Mouse (Mus musculus) left cerebral cortex, postnatal 36 days (tissue): Measurements from ENCODE around the gene AC109138.7. TPM values are rescaled to one million over a fixed set of nuclear protein-coding genes. Genes with fewer than 3 reads are reported as not detected.

Experiments
- DNase-seq, 2 experiments: peaks; one replicate each; pipeline ENCODE4 v3.0.0; 2021 to 2022; ENCODE audit warnings: low spot score in 2 of 2, mixed read lengths in 1 of 2
- intact Hi-C: fragments of 180-260 bp; cut with DNase I; formaldehyde crosslinking; loops from one replicate; pipeline ENCODE4 v1.15.1; 2025
- total RNA-seq, 2 experiments: library from RNA; stranded (reverse); gene quantifications; 2 replicates each; pipeline ENCODE4 v1.2.3; 2021

The AC109138.7 gene
- total RNA-seq, 2 experiments from 2014 or later, result not detected

DNA sequence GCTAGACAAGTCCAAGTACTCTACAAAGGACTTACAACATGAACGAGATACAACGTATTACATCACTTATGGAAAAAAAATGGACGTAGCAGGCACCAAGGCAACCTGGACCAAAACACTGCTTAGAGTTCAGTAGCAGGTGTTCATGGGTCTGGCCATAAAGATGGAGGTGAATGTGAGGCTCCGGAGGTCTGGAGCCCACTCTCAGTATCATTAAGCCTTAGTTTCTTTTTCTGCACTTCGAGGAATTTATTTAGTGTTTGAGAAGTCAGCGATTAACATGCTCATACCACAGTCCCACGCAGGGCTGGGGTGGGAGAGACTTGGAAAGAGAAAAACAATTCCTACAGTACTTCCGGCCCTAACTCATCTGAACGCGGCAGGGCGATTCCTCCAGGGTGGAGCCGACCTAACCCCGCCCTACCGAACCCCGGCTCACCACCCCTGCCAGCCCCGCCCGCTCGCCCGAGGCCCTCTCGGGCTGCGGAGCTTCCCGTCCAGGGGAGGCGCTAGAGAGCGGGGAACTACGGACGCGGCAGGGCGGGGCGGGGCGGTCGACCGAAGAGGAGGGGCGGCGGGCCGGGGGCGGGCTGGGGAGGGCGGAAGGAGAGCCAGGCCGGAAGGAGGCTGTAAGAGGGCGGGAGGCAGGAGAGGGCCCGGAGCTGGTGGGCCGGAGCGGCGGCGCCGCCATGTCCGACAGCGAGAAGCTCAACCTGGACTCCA is 22.5 kb upstream of the AC109138.7 start, which contains the start of gene Ppp1ca:
Gene Ppp1ca, plus strand, starts transcription at position 538 of the 723 bp plus-strand sequence.
- DNase-seq, result peak; percentile 90 to 91
- intact Hi-C loops, result loop anchor here (5.0 kb wide), 1 partner anchor 64 kb away; the partner anchor contains the start of gene Aip

DNA sequence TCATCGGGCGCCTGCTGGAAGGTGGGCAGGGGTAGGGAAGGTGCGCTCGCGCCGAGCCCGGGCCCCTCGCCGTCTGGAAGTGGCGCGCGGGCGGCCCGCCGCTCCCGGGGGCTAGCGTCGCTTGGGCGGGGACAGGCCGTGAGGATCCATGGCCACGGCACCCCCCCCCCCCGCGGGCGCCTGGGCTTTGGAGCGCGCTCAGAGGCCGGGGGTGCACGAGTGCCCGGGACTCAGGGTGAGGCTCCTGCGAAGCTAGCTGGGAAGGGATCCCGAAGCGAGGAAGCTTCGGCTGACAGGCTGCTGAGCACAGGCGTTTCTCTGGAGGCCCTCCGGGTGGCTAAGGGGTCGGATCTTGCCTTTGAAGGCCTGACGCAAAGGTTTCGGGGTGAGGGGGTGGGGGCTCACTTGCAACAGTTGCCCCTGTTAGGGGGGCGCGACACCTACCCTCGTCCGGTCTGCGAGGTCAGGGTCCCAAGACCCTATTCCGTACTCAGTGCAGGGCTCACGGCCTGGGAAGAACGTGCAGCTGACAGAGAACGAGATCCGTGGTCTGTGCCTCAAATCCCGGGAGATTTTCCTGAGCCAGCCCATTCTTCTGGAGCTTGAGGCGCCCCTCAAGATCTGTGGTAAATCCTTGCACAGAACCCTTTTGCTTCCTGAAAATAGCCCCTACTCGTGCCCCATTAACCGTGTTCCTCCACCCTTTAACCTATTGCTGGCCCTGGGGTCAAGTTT is 21.7 kb upstream of the AC109138.7 start:
- intact Hi-C loops, result loop anchor here (5.0 kb wide), 1 partner anchor 65 kb away; the partner anchor contains the start of gene Aip
- DNase-seq, result no peak

DNA sequence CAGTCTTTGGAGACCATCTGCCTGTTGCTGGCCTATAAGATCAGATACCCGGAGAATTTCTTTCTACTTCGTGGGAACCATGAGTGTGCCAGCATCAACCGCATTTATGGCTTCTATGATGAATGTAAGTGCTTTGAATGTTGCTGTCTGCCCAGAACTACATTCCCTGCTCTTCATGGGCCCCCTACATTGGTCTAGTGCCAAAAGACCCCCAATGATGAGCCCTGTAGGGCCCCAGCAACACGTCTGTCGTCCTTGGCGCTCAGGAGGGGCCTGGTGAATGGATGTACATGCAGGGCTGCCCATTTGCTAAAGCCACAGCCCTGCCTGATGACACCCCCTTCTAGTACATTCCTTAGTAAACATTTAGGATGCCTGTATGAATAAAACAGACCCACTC is 21.0 kb upstream of the AC109138.7 start:
- DNase-seq, result no peak
- intact Hi-C loops, result loop anchor here (5.0 kb wide), 1 partner anchor 66 kb away; the partner anchor contains the start of gene Aip

DNA sequence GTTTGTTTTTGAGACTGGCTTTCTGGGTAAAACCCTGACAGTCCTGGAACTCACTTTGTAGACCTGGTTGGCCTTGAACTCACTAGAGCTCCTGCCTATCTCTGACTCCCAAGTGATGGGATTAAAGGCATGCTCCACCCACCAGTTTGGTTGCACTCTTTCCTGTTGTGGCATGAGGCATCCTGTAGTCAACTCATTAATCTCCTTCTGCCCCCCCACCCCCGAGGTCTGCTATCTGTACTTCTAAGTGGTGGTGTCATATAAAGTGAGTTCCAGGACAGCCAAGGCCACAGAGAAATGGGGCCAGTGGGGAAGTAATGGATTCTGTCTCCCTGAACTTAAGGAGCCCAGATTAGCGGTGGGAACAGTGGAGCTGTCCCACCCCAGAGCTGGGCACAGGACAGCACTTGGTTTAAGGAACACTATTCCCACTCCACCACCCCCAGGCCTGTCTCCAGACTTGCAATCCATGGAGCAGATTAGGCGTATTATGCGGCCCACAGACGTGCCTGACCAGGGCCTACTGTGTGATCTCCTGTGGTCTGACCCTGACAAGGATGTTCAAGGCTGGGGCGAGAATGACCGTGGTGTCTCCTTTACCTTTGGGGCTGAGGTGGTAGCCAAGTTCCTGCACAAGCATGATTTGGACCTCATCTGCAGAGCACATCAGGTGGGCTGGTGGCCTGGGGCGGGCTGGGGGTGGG is 20.0 kb upstream of the AC109138.7 start:
- DNase-seq, result no peak
- intact Hi-C loops, result loop anchor here (5.0 kb wide), 1 partner anchor 67 kb away; the partner anchor contains the start of gene Aip

DNA sequence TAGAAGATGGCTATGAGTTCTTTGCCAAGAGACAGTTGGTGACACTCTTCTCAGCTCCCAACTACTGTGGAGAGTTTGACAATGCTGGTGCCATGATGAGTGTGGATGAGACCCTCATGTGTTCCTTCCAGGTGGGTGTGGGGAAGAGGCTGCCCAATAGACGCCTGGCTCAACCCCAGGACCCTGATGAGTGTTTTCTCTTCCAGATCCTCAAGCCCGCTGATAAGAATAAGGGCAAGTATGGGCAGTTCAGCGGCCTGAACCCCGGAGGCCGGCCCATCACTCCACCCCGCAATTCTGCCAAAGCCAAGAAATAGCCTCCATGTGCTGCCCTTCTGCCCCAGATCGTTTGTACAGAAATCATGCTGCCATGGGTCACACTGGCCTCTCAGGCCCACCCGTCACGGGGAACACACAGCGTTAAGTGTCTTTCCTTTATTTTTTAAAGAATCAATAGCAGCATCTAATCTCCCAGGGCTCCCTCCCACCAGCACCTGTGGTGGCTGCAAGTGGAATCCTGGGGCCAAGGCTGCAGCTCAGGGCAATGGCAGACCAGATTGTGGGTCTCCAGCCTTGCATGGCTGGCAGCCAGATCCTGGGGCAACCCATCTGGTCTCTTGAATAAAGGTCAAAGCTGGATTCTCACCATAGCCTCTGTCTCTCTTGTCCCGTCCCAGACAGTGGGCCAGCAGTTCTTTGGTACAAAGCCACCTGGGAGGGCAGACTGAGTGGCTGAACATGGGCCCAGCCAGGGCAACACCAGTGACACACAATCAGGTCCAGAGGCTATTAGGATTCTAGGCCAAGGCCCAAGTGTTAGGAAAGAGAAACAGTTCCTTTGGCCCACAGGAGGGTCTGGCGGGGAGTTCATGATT is 19.1 kb upstream of the AC109138.7 start:
- intact Hi-C loops, result loop anchor here (5.0 kb wide), 1 partner anchor 68 kb away; the partner anchor contains the start of gene Aip
- no peak for DNase-seq

DNA sequence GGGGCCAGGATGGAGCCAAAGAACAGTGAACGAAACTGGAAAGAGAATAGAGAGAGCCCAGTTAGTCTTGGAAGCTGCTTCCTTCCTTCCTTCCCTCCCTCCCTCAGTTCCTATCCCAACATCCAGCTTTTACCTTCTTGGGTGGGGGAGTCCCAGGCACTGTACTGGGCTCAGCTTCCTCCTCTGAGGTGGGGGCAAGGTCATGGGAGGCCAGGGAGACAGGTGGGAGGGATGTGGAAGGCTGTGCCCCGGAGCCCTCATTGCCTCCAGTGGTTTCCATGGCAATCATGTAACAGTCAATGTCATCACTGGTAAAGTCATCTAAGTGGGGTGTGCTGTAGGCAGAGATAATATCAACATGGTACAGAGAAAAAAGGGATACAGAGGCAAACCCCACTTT is 18.1 kb upstream of the AC109138.7 start:
- intact Hi-C loops, result no loop called here
- no peak for DNase-seq

DNA sequence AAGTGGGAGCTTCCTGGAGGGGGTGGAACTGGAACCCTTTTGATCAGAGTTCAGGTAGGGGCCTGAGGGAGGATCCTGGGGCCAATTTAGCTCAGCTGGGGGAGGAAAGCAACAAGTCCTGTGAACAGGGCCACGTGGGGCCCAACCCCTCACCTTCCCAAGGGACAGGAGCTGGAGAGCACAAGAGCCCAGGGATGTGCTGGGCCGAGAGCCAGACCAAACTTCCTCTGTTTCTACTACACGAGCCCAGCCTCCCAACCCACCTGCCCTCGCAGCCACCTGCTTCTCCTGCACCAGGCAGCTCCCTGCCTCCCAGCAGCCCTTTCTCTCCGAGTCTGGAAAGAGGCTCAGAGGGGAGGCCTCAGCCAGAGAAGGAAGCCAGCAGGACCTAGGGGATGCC is 17.6 kb upstream of the AC109138.7 start:
- no peak for DNase-seq
- intact Hi-C loops, result no loop called here

DNA sequence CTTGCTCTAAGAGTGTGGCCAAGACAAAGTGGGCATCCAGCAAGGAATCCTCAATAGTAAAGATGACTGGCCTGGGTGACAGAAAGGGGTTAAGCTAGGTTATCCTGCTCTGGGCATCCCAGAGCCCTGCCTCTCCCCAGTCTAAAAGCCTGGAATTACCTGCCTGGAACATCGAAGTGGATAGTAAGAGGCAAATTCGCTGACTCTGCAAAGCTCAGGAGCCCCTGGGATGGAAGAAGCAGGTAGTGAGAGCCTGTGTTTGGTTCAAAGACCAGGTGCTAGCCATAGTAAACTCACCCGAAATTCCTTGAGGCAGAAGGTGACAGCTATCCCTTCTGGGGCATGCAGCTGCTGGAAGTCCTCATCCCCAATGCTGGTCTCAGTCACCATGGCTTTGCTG is 17.0 kb upstream of the AC109138.7 start:
- intact Hi-C loops, result no loop called here
- no peak for DNase-seq

DNA sequence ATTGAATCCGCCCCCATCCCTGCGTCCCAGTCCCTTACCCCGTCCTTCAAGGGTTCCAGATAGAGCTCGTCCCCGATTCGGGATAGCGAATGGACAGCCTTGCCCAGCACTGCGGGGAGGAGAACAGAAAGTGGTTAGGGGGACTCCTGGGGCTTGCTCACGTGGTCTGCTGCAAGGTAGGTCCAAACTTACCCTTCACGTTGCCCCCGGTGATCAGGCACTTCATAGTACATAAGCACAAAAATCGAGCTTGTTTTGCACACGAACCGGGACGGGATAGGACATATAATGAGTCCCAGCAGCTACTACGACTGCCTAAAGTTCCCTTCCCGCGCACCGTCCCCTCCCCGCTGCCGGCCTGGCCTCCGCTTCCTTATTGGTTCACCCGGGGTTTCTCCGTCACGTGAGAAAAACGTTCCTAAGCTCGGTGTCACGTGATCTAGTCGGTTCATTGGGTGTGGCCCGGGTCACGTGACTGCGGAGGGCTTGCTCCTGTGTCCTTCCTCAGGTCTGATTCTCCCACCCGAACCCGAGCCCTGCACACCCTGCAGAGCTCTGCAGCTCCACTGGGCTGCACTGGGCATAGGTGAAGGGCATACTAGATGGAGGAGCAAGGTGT is 12.8 kb upstream of the AC109138.7 start, which contains the start of gene Rad9a:
Gene Rad9a, minus strand, starts transcription at position 372 of the 619 bp plus-strand sequence.
- intact Hi-C loops, result loop anchor here (5.0 kb wide), 1 partner anchor 34 kb away; no protein-coding TSS in a partner anchor
- DNase-seq, result peak; percentile 92 to 94

DNA sequence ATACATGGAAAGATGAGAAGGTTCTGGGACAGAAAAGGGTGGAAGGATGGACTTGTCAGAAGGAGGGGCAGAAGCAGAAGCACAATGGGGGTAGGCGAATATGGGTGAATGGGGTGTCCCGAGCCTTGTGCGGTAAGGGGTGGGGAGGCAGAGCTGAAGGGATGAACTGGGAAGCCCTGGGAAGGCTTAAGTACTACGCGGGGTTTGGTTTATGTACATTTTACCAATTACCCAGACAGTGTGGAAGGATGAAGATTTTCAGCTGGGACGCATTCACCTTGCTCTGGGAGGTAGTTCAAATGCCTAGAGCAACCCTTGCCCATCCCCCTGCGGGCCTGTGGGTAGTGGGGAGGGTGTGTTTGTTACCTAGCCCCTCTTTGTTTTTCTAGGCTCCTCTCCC is 12.0 kb upstream of the AC109138.7 start:
- DNase-seq, result no peak
- intact Hi-C loops, result loop anchor here (5.0 kb wide), 1 partner anchor 35 kb away; no protein-coding TSS in a partner anchor

DNA sequence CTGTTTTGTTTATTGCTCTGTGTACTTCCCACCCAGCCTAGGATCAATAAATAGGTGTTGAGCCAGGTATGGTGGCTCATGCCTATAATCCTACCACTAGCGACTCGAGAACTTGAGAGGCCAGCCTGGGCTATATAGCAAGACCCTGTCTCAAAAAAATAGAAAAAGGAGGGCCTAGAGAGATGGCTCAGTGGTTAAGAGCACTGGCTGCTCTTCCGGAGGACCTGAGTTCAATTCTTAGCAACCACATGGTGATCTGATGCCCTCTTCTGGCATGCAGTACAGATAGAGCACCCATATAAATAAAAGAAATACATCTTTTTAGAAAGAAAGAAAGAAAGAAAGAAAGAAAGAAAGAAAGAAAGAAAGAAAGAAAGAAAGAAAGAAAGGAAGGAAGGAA is 11.0 kb upstream of the AC109138.7 start:
- no peak for DNase-seq
- intact Hi-C loops, result loop anchor here (5.0 kb wide), 1 partner anchor 36 kb away; no protein-coding TSS in a partner anchor

DNA sequence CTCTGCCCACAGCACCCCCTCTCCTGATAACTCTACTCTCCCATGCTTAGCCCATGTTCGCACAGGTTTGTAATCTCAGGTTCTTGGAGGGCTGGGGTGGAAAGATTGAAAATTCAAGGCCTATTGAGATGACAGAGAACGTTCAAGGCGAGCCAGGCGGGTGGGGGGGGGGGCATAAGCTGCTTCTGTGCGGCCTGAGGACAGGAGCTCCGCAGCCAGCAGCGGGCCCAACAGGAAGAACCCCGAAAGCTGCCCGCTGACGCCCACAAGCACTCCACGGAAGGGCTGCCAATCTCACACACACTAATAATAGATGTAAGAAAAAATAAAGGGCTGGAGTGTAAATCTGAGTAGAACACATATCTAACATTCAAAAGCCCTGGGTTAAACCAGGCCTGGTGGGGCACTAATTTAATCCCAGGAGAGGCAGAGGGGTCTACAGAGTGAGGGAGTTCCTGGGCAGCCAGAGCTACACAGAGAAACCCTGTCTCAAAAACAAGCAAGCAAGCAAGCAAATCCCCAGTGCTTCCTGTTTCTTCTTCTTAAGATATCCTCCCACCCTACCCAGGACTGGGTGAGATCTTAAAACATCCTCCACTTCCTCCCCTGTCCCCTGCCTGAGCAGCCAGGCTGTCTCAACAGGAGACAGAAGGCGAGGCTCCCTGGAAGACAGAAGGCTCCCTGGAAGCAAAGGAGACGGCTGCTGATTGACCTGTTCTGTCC is 10.4 kb upstream of the AC109138.7 start:
- intact Hi-C loops, result loop anchor here (5.0 kb wide), 1 partner anchor 36 kb away; no protein-coding TSS in a partner anchor
- DNase-seq, result no peak

DNA sequence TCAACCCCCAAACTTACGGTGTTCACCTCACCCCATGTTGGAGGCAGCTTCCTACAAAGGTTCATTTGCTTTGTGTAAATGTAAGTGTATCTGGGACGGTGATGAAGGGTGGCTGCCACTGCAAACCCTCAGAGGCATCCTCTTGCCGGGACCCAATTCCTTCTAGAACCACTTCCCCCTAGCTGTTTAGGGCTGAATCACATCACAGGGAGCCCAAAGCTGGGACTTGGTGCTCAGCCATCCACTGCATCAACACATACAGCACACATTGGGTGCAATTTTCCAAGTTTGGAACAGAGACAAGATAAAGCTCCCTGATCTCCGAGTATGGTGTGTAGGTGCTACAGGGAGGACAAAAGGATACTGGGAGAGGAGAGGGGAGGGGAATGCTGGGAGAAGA is 9.3 kb upstream of the AC109138.7 start:
- intact Hi-C loops, result loop anchor here (5.0 kb wide), 1 partner anchor 38 kb away; no protein-coding TSS in a partner anchor

DNA sequence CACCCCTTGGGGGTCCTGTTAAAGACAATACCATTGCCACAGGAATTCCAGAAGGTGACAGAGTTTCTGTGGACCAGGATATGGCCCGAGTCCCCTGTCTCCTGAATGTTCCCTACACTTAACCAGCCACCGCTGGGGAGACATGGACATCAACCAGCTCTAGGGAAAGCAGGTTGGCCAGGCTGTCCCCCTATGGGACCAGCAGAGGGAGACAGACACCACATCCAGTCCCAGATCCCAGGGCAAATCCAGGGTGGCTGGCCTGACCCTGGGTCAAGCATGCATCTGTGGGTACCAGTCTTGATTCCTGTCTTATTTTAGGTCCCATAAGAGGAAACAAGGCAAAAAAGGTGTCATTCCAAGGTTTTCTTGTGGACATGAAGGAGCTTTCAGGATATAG is 7.2 kb upstream of the AC109138.7 start:
- intact Hi-C loops, result loop anchor here (2.0 kb wide), 1 partner anchor 22 kb away; no protein-coding TSS in a partner anchor
- DNase-seq, result peak in 1 of 2 experiments; percentile 58

More for the DNA sequence above, 9.3 kb upstream of the AC109138.7 start:
- DNase-seq, result no peak

DNA sequence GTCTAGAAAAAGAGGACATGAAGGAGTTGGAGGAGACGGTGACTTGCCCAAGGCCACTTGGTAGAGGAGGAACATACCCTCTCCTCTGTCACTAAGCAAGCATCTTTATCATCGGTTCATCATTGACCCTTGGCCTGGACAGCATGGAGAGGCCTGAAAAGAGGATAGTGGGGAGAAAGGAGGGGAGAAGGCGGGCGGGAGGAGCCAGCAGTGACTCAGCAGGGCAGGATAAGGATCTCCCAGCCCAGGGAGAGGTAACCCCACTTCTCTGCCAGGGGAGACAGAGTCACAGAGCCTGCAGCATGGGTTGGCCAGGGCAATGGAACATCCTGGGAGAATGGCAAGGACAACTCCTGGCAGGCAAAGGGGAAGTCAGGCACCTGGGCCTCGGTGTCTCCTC is 5.6 kb upstream of the AC109138.7 start:
- intact Hi-C loops, result no loop called here
- no peak for DNase-seq

DNA sequence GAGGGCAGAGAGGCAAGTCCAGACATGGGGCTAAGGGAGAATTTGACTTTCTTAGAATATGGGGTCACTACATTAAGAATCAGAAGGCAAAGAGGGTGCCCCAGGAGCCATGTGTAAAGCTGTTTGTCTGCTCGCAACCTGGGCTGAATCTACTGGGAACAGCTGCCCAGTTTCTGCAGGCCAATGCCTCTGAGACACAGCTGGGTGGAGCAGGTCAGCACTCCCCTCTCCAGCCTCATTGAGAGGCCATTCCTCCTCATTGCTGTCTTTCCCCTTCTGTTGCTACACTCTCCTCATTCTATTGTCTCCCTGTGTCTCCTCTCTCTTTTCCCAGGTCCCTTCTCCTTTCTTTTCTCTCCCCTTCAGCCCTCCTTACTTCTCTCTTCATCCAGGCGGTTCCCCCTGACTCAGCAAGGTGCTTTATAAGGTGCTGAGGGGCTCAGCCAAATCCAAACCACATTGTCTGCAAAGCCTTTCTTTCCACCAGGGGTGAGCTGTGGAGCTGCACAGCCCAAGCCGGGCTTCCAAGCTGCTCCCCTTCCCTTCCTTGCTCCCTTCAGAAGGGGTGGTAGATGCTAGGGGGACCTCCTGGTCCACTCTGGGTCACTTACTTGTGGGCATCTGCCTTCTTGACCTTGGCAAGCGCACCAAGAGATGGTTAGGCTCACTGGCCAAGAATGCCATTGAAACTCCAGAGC is 2.1 kb upstream of the AC109138.7 start:
- no peak for DNase-seq
- intact Hi-C loops, result no loop called here

DNA sequence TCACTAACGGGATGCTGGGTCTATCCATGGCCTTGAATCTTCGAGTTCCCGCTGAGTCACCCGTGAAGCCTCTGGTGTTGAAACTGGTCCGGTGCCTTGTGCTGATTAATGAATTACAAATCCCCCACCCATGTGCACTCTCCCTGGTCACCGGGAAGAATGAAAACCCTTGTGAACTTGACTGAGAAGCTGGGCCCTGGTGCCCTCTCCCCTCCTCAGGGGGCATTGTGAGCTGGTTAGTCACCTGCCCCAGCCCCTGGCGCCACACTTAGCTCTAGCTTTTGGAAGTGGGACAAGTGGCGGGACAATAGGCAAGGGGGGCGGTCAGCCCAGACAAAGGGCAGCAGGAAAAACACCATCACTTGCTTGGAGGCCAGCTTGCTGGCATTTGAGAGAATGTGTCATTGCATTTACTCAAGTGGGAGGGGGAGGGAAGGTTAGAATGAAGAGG is 608 bp upstream of the AC109138.7 start:
- no peak for DNase-seq
- intact Hi-C loops, result no loop called here
